Comparison of ENCODE assay signal across 13 mouse cellular contexts in genomic region chr11:73134222-73134621, GRCm38 (mm10). TPM values are rescaled to one million over a fixed set of nuclear protein-coding genes. Genes with fewer than 3 reads are reported as not detected.
DNase-seq lines count a peak whose midpoint lies in the region; ATAC-seq and TF ChIP-seq lines count a peak whose summit lies in the region.
"Had no signal": no experiment of that assay in that cellular context is flagged by ENCODE, and none has a peak within 500 bp of the region (broad histone marks: within the 10 kb centered on the region; RNA-seq: fewer than 3 reads in every experiment).

No protein-coding gene starts in this region.

- in situ Hi-C loops in CH12.LX (cut with MboI; ENCODE audit: low pct_ligation_motif_present, low pct_unique_long_range_greater_than_20kb, low sequenced_read_pairs) = loop anchor here (10.0 to 25.0 kb wide), 2 partner anchors 151 to 1228 kb away; partner anchors contain the start of genes Olfr411 and Olfr412

- H3K9me3 ChIP-seq in kidney, embryonic 14.5 days (ENCODE audit: control insufficient read depth, low read length) = no peaks in the 10 kb centered on the region
- H3K9me3 ChIP-seq in CH12.LX (replicated peaks; ENCODE audit: low read length) = no peaks in the 10 kb centered on the region
- 0 out of 2 replicates have a peak, but pooled peaks cover 3% of the 10 kb centered on the region for H3K9me3 ChIP-seq in limb, embryonic 13.5 days

- ATAC-seq in kidney, embryonic 14.5 days (ENCODE audit: low FRiP score, low TSS enrichment) = no peak
- ATAC-seq in limb, embryonic 13.5 days (ENCODE audit: low FRiP score, low read depth) = no peak
- ATAC-seq: activated CD4-positive, CD25-positive, alpha-beta regulatory T cell, adult 4 months had no signal

- 83% methylated on average over 5 of the region's 5 CpGs for WGBS in kidney, embryonic 14.5 days
- WGBS in limb, embryonic 13.5 days = 42% methylated on average over 5 of the region's 5 CpGs

- peaks cover 18% of the 10 kb centered on the region; the same call in 1 of the 2 replicates for H3K36me3 ChIP-seq in kidney, embryonic 14.5 days (ENCODE audit: control insufficient read depth, insufficient read depth, low read length)
- H3K36me3 ChIP-seq in CH12.LX (replicated peaks in 1 of 2; ENCODE audit: control insufficient read depth in 1 of 2, insufficient read depth in 1 of 2, low read length in 1 of 2) = peaks cover 4 to 55% of the 10 kb centered on the region in 2 experiments
- peaks cover 31% of the 10 kb centered on the region for H3K36me3 ChIP-seq in limb, embryonic 13.5 days

- no peak overlapping the region for H3K4me3 ChIP-seq in kidney, embryonic 14.5 days (ENCODE audit: low read length)
- peak overlapping the region; percentile 52 to 97 (median 93) for H3K4me3 ChIP-seq in CH12.LX (replicated peaks in 1 of 3; ENCODE audit: low read depth in 2 of 3, low read length in 2 of 3, poor library complexity in 1 of 3)
- peak overlapping the region; percentile 15; the same call in 1 of the 2 replicates for H3K4me3 ChIP-seq in limb, embryonic 13.5 days

- DNase-seq in kidney, postnatal 10 days = no peak
- DNase-seq in A20 (ENCODE audit: low read depth, low spot score) (peak; percentile 32), CH12.LX (ENCODE audit: extremely low read depth) (no peak)
- DNase-seq in left cerebral cortex, adult 11 months (ENCODE audit: low spot score) = no peak
- no peak for DNase-seq in thymus, postnatal 0 days (ENCODE audit: low spot score)
- DNase-seq: cerebellum, adult 9-10 months; gastrocnemius, postnatal 14 days; right cerebral cortex, postnatal 14 days had no signal

- no peak for TF ChIP-seq POLR2A in CH12.LX (IDR thresholded peaks at IDR 0.05; ENCODE audit: low read depth, low read length)

- H3K27ac ChIP-seq in kidney, embryonic 14.5 days (ENCODE audit: low read depth, low read length) = no peak overlapping the region
- no peak overlapping the region for H3K27ac ChIP-seq in CH12.LX (ENCODE audit: insufficient read depth, low read depth)
- no peak overlapping the region for H3K27ac ChIP-seq in limb, embryonic 13.5 days
- H3K27ac ChIP-seq: hindbrain, embryonic 14.5 days had no signal

- H3K9ac ChIP-seq in kidney, embryonic 14.5 days (ENCODE audit: low read depth, low read length) = no peak overlapping the region
- H3K9ac ChIP-seq in CH12.LX (ENCODE audit: insufficient read depth, low read depth) = peak overlapping the region; percentile 89
- no peak overlapping the region for H3K9ac ChIP-seq in limb, embryonic 13.5 days
- H3K9ac ChIP-seq: hindbrain, embryonic 14.5 days had no signal

- dilution Hi-C loops in CH12.LX (cut with MboI; ENCODE audit: extremely low pct_ligation_motif_present, extremely low pct_unique_long_range_greater_than_20kb, low sequenced_read_pairs) = no loop called here

- TF ChIP-seq EP300 in CH12.LX (IDR thresholded peaks at IDR 0.05; ENCODE audit: low read length) = no peak

- peaks cover 25% of the 10 kb centered on the region for H3K4me1 ChIP-seq in kidney, embryonic 14.5 days (ENCODE audit: control insufficient read depth, insufficient read depth, low read length)
- H3K4me1 ChIP-seq in CH12.LX (ENCODE audit: control insufficient read depth in 1 of 2, insufficient read depth in 2 of 2) = peaks cover 12 to 71% of the 10 kb centered on the region in 2 experiments
- H3K4me1 ChIP-seq in limb, embryonic 13.5 days = peaks cover 40% of the 10 kb centered on the region

- H3K79me2 ChIP-seq in CH12.LX (replicated peaks; ENCODE audit: control insufficient read depth, extremely low read depth, insufficient read depth, poor library complexity, severe bottlenecking) = peaks cover 59% of the 10 kb centered on the region

- TF ChIP-seq CTCF in CH12.LX (conservative IDR thresholded peaks at IDR 0.05 in 1 of 2, IDR thresholded peaks at IDR 0.05 in 1 of 2; ENCODE audit: low read depth in 2 of 2, low read length in 2 of 2) = no peak

- no peak for TF ChIP-seq RAD21 in CH12.LX (IDR thresholded peaks at IDR 0.05; ENCODE audit: low read depth, low read length)

- H3K4me2 ChIP-seq in kidney, embryonic 14.5 days (replicated peaks; ENCODE audit: low read depth, low read length) = 0 out of 2 replicates have a peak overlapping the region, but pooled peaks have one; percentile 8
- peak overlapping the region; percentile 84 for H3K4me2 ChIP-seq in CH12.LX (ENCODE audit: insufficient read depth, low read depth, poor library complexity, severe bottlenecking)
- peak overlapping the region; percentile 46 for H3K4me2 ChIP-seq in limb, embryonic 13.5 days (replicated peaks)
- H3K4me2 ChIP-seq: hindbrain, embryonic 14.5 days had no signal

- H3K27me3 ChIP-seq in kidney, embryonic 14.5 days (ENCODE audit: control insufficient read depth, insufficient read depth, low read length) = no peaks in the 10 kb centered on the region
- no peaks in the 10 kb centered on the region for H3K27me3 ChIP-seq in CH12.LX (replicated peaks)
- no peaks in the 10 kb centered on the region for H3K27me3 ChIP-seq in limb, embryonic 13.5 days

TF ChIP-seq in CH12.LX, 34 proteins besides CTCF, POLR2A, EP300 and RAD21:
- TF ChIP-seq MYC (IDR thresholded peaks at IDR 0.05; ENCODE audit: low read depth, low read length) = peak; percentile 72; the same call in 1 of the 2 replicates
- no peak for TF ChIP-seq SMC3 (IDR thresholded peaks at IDR 0.05; ENCODE audit: low read depth, low read length)
- TF ChIP-seq GABPA (IDR thresholded peaks at IDR 0.05; ENCODE audit: insufficient replicate concordance, low read depth, low read length) = no peak
- TF ChIP-seq ETS1 (conservative IDR thresholded peaks at IDR 0.05; ENCODE audit: low read depth, low read length) = no peak
- peak; percentile 81 for TF ChIP-seq MXI1 (IDR thresholded peaks at IDR 0.05; ENCODE audit: low read depth, low read length)
- TF ChIP-seq MAX (IDR thresholded peaks at IDR 0.05; ENCODE audit: low read length) = peak; percentile 32
- TF ChIP-seq ZKSCAN1 (IDR thresholded peaks at IDR 0.05; ENCODE audit: borderline replicate concordance, low read depth, low read length) = no peak

RNA-seq across cellular contexts. Expression of gene Haspin, which starts 3.9 kb away (rescaled TPM):
- polyA plus RNA-seq in kidney, embryonic 14.5 days (2014; fragmentation: Nextera tagmentation; extraction: Ambion mirVana) = 14.5 and 19.5 TPM in 2 replicates
- 15.7 and 21.7 TPM in 2 replicates for total RNA-seq in CH12.LX (2012; rRNA removed)
- 18.2 and 18.6 TPM in 2 replicates for total RNA-seq in CH12.LX (2014; rRNA removed)
- polyA plus RNA-seq in CH12.LX (2012; ENCODE audit: insufficient read length, low read depth) = 24.1 and 27.0 TPM in 2 replicates
- polyA plus RNA-seq in limb, embryonic 13.5 days (2015; fragmentation: Nextera tagmentation; extraction: Ambion mirVana) = 14.5 and 15.5 TPM in 2 replicates
- 19.7 and 22.0 TPM in 2 replicates for polyA plus RNA-seq in thymus, postnatal 0 days (2015; fragmentation: Nextera tagmentation; extraction: Ambion mirVana)

RNA-seq across cellular contexts. Expression of gene P2rx5, which starts 26.0 kb away (rescaled TPM):
- 0.34 TPM in 1 of 2 replicates, not detected in the other for polyA plus RNA-seq in kidney, embryonic 14.5 days (2014; fragmentation: Nextera tagmentation; extraction: Ambion mirVana)
- total RNA-seq in CH12.LX (2012; rRNA removed) (0.21 and 0.25 TPM in 2 replicates), CH12.LX (2014; rRNA removed) (0.09 and 0.40 TPM in 2 replicates)
- polyA plus RNA-seq in CH12.LX (2012; ENCODE audit: insufficient read length, low read depth) = 0.80 and 0.83 TPM in 2 replicates
- polyA plus RNA-seq in limb, embryonic 13.5 days (2015; fragmentation: Nextera tagmentation; extraction: Ambion mirVana) = 0.70 and 0.89 TPM in 2 replicates
- polyA plus RNA-seq in thymus, postnatal 0 days (2015; fragmentation: Nextera tagmentation; extraction: Ambion mirVana) = 0.33 and 0.51 TPM in 2 replicates
- total RNA-seq: megakaryocyte progenitor cell, adult 5-6 weeks had no signal

RNA-seq across cellular contexts. Expression of gene Emc6, which starts 42.6 kb away (rescaled TPM):
- 134 and 156 TPM in 2 replicates for polyA plus RNA-seq in kidney, embryonic 14.5 days (2014; fragmentation: Nextera tagmentation; extraction: Ambion mirVana)
- total RNA-seq in CH12.LX (2012; rRNA removed) = 123 and 124 TPM in 2 replicates
- total RNA-seq in CH12.LX (2014; rRNA removed) = 252 and 292 TPM in 2 replicates
- 138 and 176 TPM in 2 replicates for polyA plus RNA-seq in CH12.LX (2012; ENCODE audit: insufficient read length, low read depth)
- 96.7 and 98.9 TPM in 2 replicates for polyA plus RNA-seq in limb, embryonic 13.5 days (2015; fragmentation: Nextera tagmentation; extraction: Ambion mirVana)
- 156 and 166 TPM in 2 replicates for polyA plus RNA-seq in thymus, postnatal 0 days (2015; fragmentation: Nextera tagmentation; extraction: Ambion mirVana)

RNA-seq across cellular contexts. Expression of gene Tax1bp3, which starts 42.7 kb away (rescaled TPM):
- 195 and 209 TPM in 2 replicates for polyA plus RNA-seq in kidney, embryonic 14.5 days (2014; fragmentation: Nextera tagmentation; extraction: Ambion mirVana)
- total RNA-seq in CH12.LX (2012; rRNA removed) (2.8 and 3.3 TPM in 2 replicates), CH12.LX (2014; rRNA removed) (2.5 and 2.6 TPM in 2 replicates)
- polyA plus RNA-seq in CH12.LX (2012; ENCODE audit: insufficient read length, low read depth) = 3.3 and 3.5 TPM in 2 replicates
- polyA plus RNA-seq in limb, embryonic 13.5 days (2015; fragmentation: Nextera tagmentation; extraction: Ambion mirVana) = 244 and 248 TPM in 2 replicates
- polyA plus RNA-seq in thymus, postnatal 0 days (2015; fragmentation: Nextera tagmentation; extraction: Ambion mirVana) = 116 and 119 TPM in 2 replicates

RNA-seq across cellular contexts. Expression of gene Itgae, which starts 43.8 kb away (rescaled TPM):
- polyA plus RNA-seq in kidney, embryonic 14.5 days (2014; fragmentation: Nextera tagmentation; extraction: Ambion mirVana) = 0.20 and 0.24 TPM in 2 replicates
- total RNA-seq in CH12.LX (2012; rRNA removed) (0.21 TPM in 2 replicates), CH12.LX (2014; rRNA removed) (0.17 and 0.27 TPM in 2 replicates)
- polyA plus RNA-seq in CH12.LX (2012; ENCODE audit: insufficient read length, low read depth) = 0.26 and 0.37 TPM in 2 replicates
- polyA plus RNA-seq in limb, embryonic 13.5 days (2015; fragmentation: Nextera tagmentation; extraction: Ambion mirVana) = 0.32 and 0.57 TPM in 2 replicates
- polyA plus RNA-seq in thymus, postnatal 0 days (2015; fragmentation: Nextera tagmentation; extraction: Ambion mirVana) = 8.0 and 10.5 TPM in 2 replicates

Comparison
In these comparisons a context has a peak if more than half of its experiments do, and no peak if none do; other contexts are left out.
1. H3K4me2 ChIP-seq: peak in every context shown above with its lines; median percentile 84 in CH12.LX; 46 in limb, embryonic 13.5 days; 8 in kidney, embryonic 14.5 days.